Mouse (Mus musculus): ENCODE measurements around the gene Gpr107. TPM values are rescaled to one million over a fixed set of nuclear protein-coding genes. Genes with fewer than 3 reads are reported as not detected.

Gpr107 gene
- total and polyA plus RNA-seq, 2 experiments from 2014 or later: 31.9 to 49.3 TPM

GRCm38 (mm10) chr2:31189654-31190053 is 37.5 kb downstream of the Gpr107 start:
- ATAC-seq (no peak), DNase-seq (ENCODE audit: low spot score) (no peak)
- Histone ChIP-seq H3K27ac (no peak overlapping the region), H3K9ac (replicated peaks; ENCODE audit: low read length) (no peak overlapping the region), H3K4me1 (ENCODE audit: insufficient read depth, low read length) (no peaks in the 10 kb centered on the region), H3K4me2 (ENCODE audit: low read depth, low read length) (no peak overlapping the region), H3K9me3 (ENCODE audit: low read length) (no peaks in the 10 kb centered on the region), H3K27me3 (ENCODE audit: insufficient read depth, low read length) (no peaks in the 10 kb centered on the region), H3K36me3 (ENCODE audit: insufficient read depth, low read length) (peaks cover 49% of the 10 kb centered on the region), H3K4me3 (ENCODE audit: low read length) (no peak overlapping the region)
- TF ChIP-seq CTCF (IDR thresholded peaks at IDR 0.05; ENCODE audit: low read depth): no peak
- 95% methylated on average over 3 of the region's 3 CpGs for WGBS

- no peak for TF ChIP-seq CTCF (IDR thresholded peaks at IDR 0.05; ENCODE audit: low read depth)
- Histone ChIP-seq H3K4me1 (ENCODE audit: insufficient read depth, low read length) (no peaks in the 10 kb centered on the region), H3K4me2 (ENCODE audit: low read depth, low read length) (no peak overlapping the region), H3K27me3 (ENCODE audit: insufficient read depth, low read length) (no peaks in the 10 kb centered on the region), H3K36me3 (ENCODE audit: insufficient read depth, low read length) (peaks cover 37% of the 10 kb centered on the region), H3K9ac (replicated peaks; ENCODE audit: low read length) (no peak overlapping the region), H3K4me3 (ENCODE audit: low read length) (no peak overlapping the region), H3K27ac (no peak overlapping the region), H3K9me3 (ENCODE audit: low read length) (no peaks in the 10 kb centered on the region)
- no peak for ATAC-seq
- 86% methylated on average over 8 of the region's 8 CpGs for WGBS
- no peak for DNase-seq (ENCODE audit: low spot score)
These were observed 39.6 kb downstream of the Gpr107 start for GRCm38 (mm10) chr2:31191765-31192164.

GRCm38 (mm10) chr2:31194356-31195021 is 42.4 kb downstream of the Gpr107 start:
- Histone ChIP-seq H3K27ac (no peak overlapping the region), H3K27me3 (ENCODE audit: insufficient read depth, low read length) (no peaks in the 10 kb centered on the region), H3K4me2 (ENCODE audit: low read depth, low read length) (no peak overlapping the region), H3K4me3 (ENCODE audit: low read length) (no peak overlapping the region), H3K36me3 (ENCODE audit: insufficient read depth, low read length) (peaks cover 25% of the 10 kb centered on the region), H3K9ac (replicated peaks; ENCODE audit: low read length) (no peak overlapping the region), H3K9me3 (ENCODE audit: low read length) (no peaks in the 10 kb centered on the region), H3K4me1 (ENCODE audit: insufficient read depth, low read length) (no peaks in the 10 kb centered on the region)
- DNase-seq (ENCODE audit: low spot score): peak; percentile 82
- 61% methylated on average over 7 of the region's 7 CpGs for WGBS
- peak; percentile 89 for TF ChIP-seq CTCF (IDR thresholded peaks at IDR 0.05; ENCODE audit: low read depth)
- ATAC-seq: peak; percentile 75; the same call in 1 of the 2 replicates

- no peak for TF ChIP-seq CTCF (IDR thresholded peaks at IDR 0.05; ENCODE audit: low read depth)
- H3K36me3 ChIP-seq (ENCODE audit: insufficient read depth, low read length): peaks cover 10% of the 10 kb centered on the region
- H3K4me3 ChIP-seq (ENCODE audit: low read length): no peak overlapping the region
- no peaks in the 10 kb centered on the region for H3K27me3 ChIP-seq (ENCODE audit: insufficient read depth, low read length)
- no peaks in the 10 kb centered on the region for H3K4me1 ChIP-seq (ENCODE audit: insufficient read depth, low read length)
- 84% methylated on average over 4 of the region's 4 CpGs for WGBS
- DNase-seq (ENCODE audit: low spot score): no peak
- no peak for ATAC-seq
- H3K9ac ChIP-seq (replicated peaks; ENCODE audit: low read length): no peak overlapping the region
- no peak overlapping the region for H3K4me2 ChIP-seq (ENCODE audit: low read depth, low read length)
- no peak overlapping the region for H3K27ac ChIP-seq
- H3K9me3 ChIP-seq (ENCODE audit: low read length): no peaks in the 10 kb centered on the region
These were observed 46.5 kb downstream of the Gpr107 start for GRCm38 (mm10) chr2:31198621-31199020.

GRCm38 (mm10) chr2:31200051-31200450 is 47.9 kb downstream of the Gpr107 start:
- TF ChIP-seq CTCF (IDR thresholded peaks at IDR 0.05; ENCODE audit: low read depth): no peak
- peaks cover 8% of the 10 kb centered on the region for H3K36me3 ChIP-seq (ENCODE audit: insufficient read depth, low read length)
- H3K27me3 ChIP-seq (ENCODE audit: insufficient read depth, low read length): no peaks in the 10 kb centered on the region
- H3K4me1 ChIP-seq (ENCODE audit: insufficient read depth, low read length): no peaks in the 10 kb centered on the region
- no peak for ATAC-seq
- H3K9me3 ChIP-seq (ENCODE audit: low read length): no peaks in the 10 kb centered on the region
- no peak overlapping the region for H3K9ac ChIP-seq (replicated peaks; ENCODE audit: low read length)
- WGBS: 87% methylated on average over 2 of the region's 2 CpGs
- H3K4me2 ChIP-seq (ENCODE audit: low read depth, low read length): no peak overlapping the region
- no peak overlapping the region for H3K4me3 ChIP-seq (ENCODE audit: low read length)
- H3K27ac ChIP-seq: no peak overlapping the region
- DNase-seq (ENCODE audit: low spot score): no peak

- no peaks in the 10 kb centered on the region for H3K9me3 ChIP-seq (ENCODE audit: low read length)
- 0 out of 2 replicates have a peak, but pooled peaks have one; percentile 6 for TF ChIP-seq CTCF (IDR thresholded peaks at IDR 0.05; ENCODE audit: low read depth)
- peaks cover 1% of the 10 kb centered on the region; the same call in 1 of the 2 replicates for H3K36me3 ChIP-seq (ENCODE audit: insufficient read depth, low read length)
- no peak overlapping the region for H3K27ac ChIP-seq
- no peak overlapping the region for H3K4me3 ChIP-seq (ENCODE audit: low read length)
- 76% methylated on average over 7 of the region's 7 CpGs for WGBS
- H3K9ac ChIP-seq (replicated peaks; ENCODE audit: low read length): no peak overlapping the region
- no peak overlapping the region for H3K4me2 ChIP-seq (ENCODE audit: low read depth, low read length)
- DNase-seq (ENCODE audit: low spot score) (peak; percentile 28), ATAC-seq (peak; percentile 61)
- H3K27me3 ChIP-seq (ENCODE audit: insufficient read depth, low read length): no peaks in the 10 kb centered on the region
- peaks cover 4% of the 10 kb centered on the region; the same call in 1 of the 2 replicates for H3K4me1 ChIP-seq (ENCODE audit: insufficient read depth, low read length)
These were observed 49.7 kb downstream of the Gpr107 start for GRCm38 (mm10) chr2:31201851-31202250.

- Histone ChIP-seq H3K27me3 (ENCODE audit: insufficient read depth, low read length) (no peaks in the 10 kb centered on the region), H3K27ac (no peak overlapping the region), H3K9ac (replicated peaks; ENCODE audit: low read length) (no peak overlapping the region), H3K4me2 (ENCODE audit: low read depth, low read length) (no peak overlapping the region), H3K9me3 (ENCODE audit: low read length) (no peaks in the 10 kb centered on the region), H3K4me1 (ENCODE audit: insufficient read depth, low read length) (peaks cover 4% of the 10 kb centered on the region; the same call in 1 of the 2 replicates), H3K4me3 (ENCODE audit: low read length) (no peak overlapping the region), H3K36me3 (ENCODE audit: insufficient read depth, low read length) (no peaks in the 10 kb centered on the region; the same call in 1 of the 2 replicates)
- no peak for TF ChIP-seq CTCF (IDR thresholded peaks at IDR 0.05; ENCODE audit: low read depth)
- no peak for DNase-seq (ENCODE audit: low spot score)
- WGBS: 50% methylated on average over 3 of the region's 3 CpGs
- ATAC-seq: no peak
These were observed 50.2 kb downstream of the Gpr107 start for GRCm38 (mm10) chr2:31202357-31202756.
